Comparison of ENCODE assay signal across 14 mouse cellular contexts in genomic region chr14:12337998-12338809, GRCm38 (mm10). TPM values are rescaled to one million over a fixed set of nuclear protein-coding genes. Genes with fewer than 3 reads are reported as not detected.
A peak's percentile ranks its signal among the peaks of the same experiment; 100 is the strongest.
DNase-seq lines count a peak whose midpoint lies in the region; ATAC-seq and TF ChIP-seq lines count a peak whose summit lies in the region.
"Had no signal": no experiment of that assay in that cellular context is flagged by ENCODE, and none has a peak within 500 bp of the region (broad histone marks: within the 10 kb centered on the region; RNA-seq: fewer than 3 reads in every experiment).

No protein-coding gene starts in this region.

- WGBS in hindbrain, embryonic 12.5 days = 1% methylated on average over 16 of the region's 16 CpGs
- 1% methylated on average over 16 of the region's 16 CpGs for WGBS in midbrain, postnatal 0 days

- peaks cover 96% of the 10 kb centered on the region for H3K27me3 ChIP-seq in hindbrain, embryonic 12.5 days
- peaks cover 84% of the 10 kb centered on the region for H3K27me3 ChIP-seq in midbrain, postnatal 0 days (ENCODE audit: insufficient read depth, low read length)

- H3K9ac ChIP-seq in hindbrain, embryonic 12.5 days = no peak overlapping the region
- no peak overlapping the region for H3K9ac ChIP-seq in midbrain, postnatal 0 days (replicated peaks; ENCODE audit: low read length, poor library complexity, severe bottlenecking)
- H3K9ac ChIP-seq: limb, embryonic 13.5 days had no signal

- H3K36me3 ChIP-seq in hindbrain, embryonic 12.5 days = no peaks in the 10 kb centered on the region
- H3K36me3 ChIP-seq in midbrain, postnatal 0 days (ENCODE audit: insufficient read depth, low read length) = no peaks in the 10 kb centered on the region
- H3K36me3 ChIP-seq: limb, embryonic 13.5 days had no signal

- no peak overlapping the region for H3K27ac ChIP-seq in hindbrain, embryonic 12.5 days
- H3K27ac ChIP-seq in midbrain, postnatal 0 days (ENCODE audit: low read depth, low read length) = no peak overlapping the region
- H3K27ac ChIP-seq: limb, embryonic 13.5 days had no signal

- ATAC-seq in hindbrain, embryonic 12.5 days (ENCODE audit: low FRiP score) = peak; percentile 74
- no peak for ATAC-seq in midbrain, postnatal 0 days (ENCODE audit: low FRiP score)

- TF ChIP-seq CTCF in midbrain, postnatal 0 days (IDR thresholded peaks at IDR 0.05) = no peak

- intact Hi-C loops in gastrocnemius, postnatal 14 days (cut with DNase I; ENCODE audit: low total_unique reads) = no loop called here

- no peaks in the 10 kb centered on the region for H3K9me3 ChIP-seq in hindbrain, embryonic 12.5 days (replicated peaks)
- H3K9me3 ChIP-seq in midbrain, postnatal 0 days (ENCODE audit: low read length) = no peaks in the 10 kb centered on the region
- H3K9me3 ChIP-seq: limb, embryonic 13.5 days had no signal

- peaks cover 9% of the 10 kb centered on the region; the same call in 1 of the 2 replicates for H3K4me1 ChIP-seq in hindbrain, embryonic 12.5 days
- H3K4me1 ChIP-seq in midbrain, postnatal 0 days (ENCODE audit: insufficient read depth, low read length) = no peaks in the 10 kb centered on the region

- H3K4me3 ChIP-seq in hindbrain, embryonic 12.5 days = no peak overlapping the region
- no peak overlapping the region for H3K4me3 ChIP-seq in midbrain, postnatal 0 days (ENCODE audit: low read depth, low read length)
- H3K4me3 ChIP-seq: limb, embryonic 13.5 days had no signal

- no peak overlapping the region for H3K4me2 ChIP-seq in hindbrain, embryonic 12.5 days (replicated peaks)
- no peak overlapping the region for H3K4me2 ChIP-seq in midbrain, postnatal 0 days (ENCODE audit: low read depth, low read length, poor library complexity, severe bottlenecking)
- H3K4me2 ChIP-seq: limb, embryonic 13.5 days had no signal

- DNase-seq in R1 (ENCODE audit: low read depth, low spot score) = peak; percentile 74
- DNase-seq in embryo, embryonic 11 days = peak; percentile 52
- peak; percentile 45 for DNase-seq in midbrain, postnatal 0 days (ENCODE audit: low spot score)
- no peak for DNase-seq in gastrocnemius, postnatal 14 days
- no peak for DNase-seq in yolk sac, embryonic 10.5 days (ENCODE audit: low spot score)
- no peak for DNase-seq in ovary, postnatal 10 days (ENCODE audit: low spot score)
- DNase-seq: cerebellum, postnatal 14 days; kidney, postnatal 14 days; lung, postnatal 36 days; thymus, postnatal 14 days had no signal

RNA-seq across cellular contexts. Expression of gene Fezf2, which starts 9.8 kb away (rescaled TPM):
- polyA plus RNA-seq in hindbrain, embryonic 12.5 days (2016; fragmentation: Nextera tagmentation; extraction: Ambion mirVana) = 0.31 and 0.63 TPM in 2 replicates
- total RNA-seq in midbrain, postnatal 0 days (2014; rRNA removed) = 0.19 and 0.93 TPM in 2 replicates
- polyA plus RNA-seq in midbrain, postnatal 0 days (2015; fragmentation: Nextera tagmentation; extraction: Ambion mirVana) = 0.70 and 1.7 TPM in 2 replicates
- total RNA-seq in gastrocnemius, postnatal 14 days (2021) = not detected
- total RNA-seq: MEL had no signal
- polyA plus RNA-seq: heart, postnatal 0 days had no signal

RNA-seq across cellular contexts. Expression of gene 3830406C13Rik, which starts 54.2 kb away (rescaled TPM):
- polyA plus RNA-seq in hindbrain, embryonic 12.5 days (2016; fragmentation: Nextera tagmentation; extraction: Ambion mirVana) = 30.4 and 32.6 TPM in 2 replicates
- total RNA-seq in midbrain, postnatal 0 days (2014; rRNA removed) = 20.8 and 26.4 TPM in 2 replicates
- polyA plus RNA-seq in midbrain, postnatal 0 days (2015; fragmentation: Nextera tagmentation; extraction: Ambion mirVana) = 36.3 and 37.3 TPM in 2 replicates
- total RNA-seq in gastrocnemius, postnatal 14 days (2021) = 10 to 100 TPM in 1 of 2 experiments, 1 to 10 TPM in 1; 9.3 to 11.3 TPM

RNA-seq across cellular contexts. Expression of gene Gm49355, which starts 54.4 kb away (rescaled TPM):
- 0.12 TPM in 1 of 2 replicates, not detected in the other for polyA plus RNA-seq in hindbrain, embryonic 12.5 days (2016; fragmentation: Nextera tagmentation; extraction: Ambion mirVana)
- total RNA-seq in midbrain, postnatal 0 days (2014; rRNA removed) = not detected in 2 replicates
- polyA plus RNA-seq in midbrain, postnatal 0 days (2015; fragmentation: Nextera tagmentation; extraction: Ambion mirVana) = 0.06 and 0.27 TPM in 2 replicates
- under 1 TPM; 0.08 to 0.09 TPM for total RNA-seq in gastrocnemius, postnatal 14 days (2021)

Comparison
In these comparisons a context has a peak if more than half of its experiments do, and no peak if none do; other contexts are left out.
1. DNase-seq: peak in R1 (single experiment), embryo, embryonic 11 days (single experiment) and midbrain, postnatal 0 days (single experiment); none in gastrocnemius, postnatal 14 days (single experiment), yolk sac, embryonic 10.5 days (single experiment) and ovary, postnatal 10 days (single experiment).